Mouse (Mus musculus) neural tube, embryonic 11.5 days (tissue): ENCODE data around the gene Atp5e. TPM values are rescaled to one million over a fixed set of nuclear protein-coding genes. Genes with fewer than 3 reads are reported as not detected.

Experiments used
- ATAC-seq: fragments of 200-750 bp; cut with Nextera tagmentation; 2 replicates; pipeline ENCODE4 v1.8.0; 2017; ENCODE audit warnings: moderate number of reproducible peaks, mild to moderate bottlenecking, moderate TSS enrichment, moderate library complexity; ENCODE audit not compliant: insufficient read depth, low FRiP score, low TSS enrichment
- DNase-seq: peaks from one replicate; pipeline ENCODE4 v3.0.0-alpha.2; 2015; ENCODE audit warnings: low spot score
- H3K27ac ChIP-seq: fragments of 300-500 bp; sonication (generic); 2 replicates; pipeline ENCODE4 v1.5.1; 2014; ENCODE audit warnings: low read depth, mild to moderate bottlenecking, low read length
- H3K27me3 ChIP-seq: fragments of 300-500 bp; sonication (generic); 2 replicates; pipeline ENCODE4 v1.6.1; 2014; ENCODE audit warnings: mild to moderate bottlenecking, low read length, mixed read lengths; ENCODE audit not compliant: control insufficient read depth, insufficient read depth
- H3K36me3 ChIP-seq: fragments of 300-500 bp; sonication (generic); 2 replicates; pipeline ENCODE4 v1.6.1; 2014; ENCODE audit warnings: mild to moderate bottlenecking, low read length, moderate library complexity, mixed read lengths; ENCODE audit not compliant: control insufficient read depth, insufficient read depth
- H3K4me1 ChIP-seq: fragments of 300-500 bp; sonication (generic); 2 replicates; pipeline ENCODE4 v1.6.1; 2014; ENCODE audit warnings: low read length, mixed read lengths; ENCODE audit not compliant: control insufficient read depth, insufficient read depth
- H3K4me2 ChIP-seq: fragments of 300-500 bp; sonication (generic); 2 replicates; pipeline ENCODE4 v1.6.1; 2014; ENCODE audit warnings: low read depth, mild to moderate bottlenecking, moderate library complexity
- H3K4me3 ChIP-seq: fragments of 300-500 bp; sonication (generic); 2 replicates; pipeline ENCODE4 v1.5.1; 2014; ENCODE audit warnings: low read depth, low read length
- H3K9ac ChIP-seq: fragments of 300-500 bp; sonication (generic); 2 replicates; pipeline ENCODE4 v1.6.1; 2014; ENCODE audit warnings: mild to moderate bottlenecking, low read length
- H3K9me3 ChIP-seq: fragments of 300-500 bp; sonication (generic); 2 replicates; pipeline ENCODE4 v1.6.1; 2016; ENCODE audit warnings: low read length; ENCODE audit not compliant: control insufficient read depth
- WGBS: fragments of 180-500 bp; shearing (Covaris S2); extraction: QIAGEN DNeasy Blood & Tissue Kit; methylation state at CpG from one replicate; pipeline ENCODE4 v1.1.7; 2014; 5-methylcytosine and 5-hydroxymethylcytosine counted together
- polyA plus RNA-seq: library from polyadenylated mRNA; unstranded; fragments of >200 nt; fragmentation: Nextera tagmentation; extraction: Ambion mirVana; gene quantifications from 2 replicates; pipeline ENCODE4 v1.2.1, GENCODE M21; 2014

Gene Atp5e
- polyA plus RNA-seq, 1 experiment from 2014 or later = 673 TPM

DNA sequence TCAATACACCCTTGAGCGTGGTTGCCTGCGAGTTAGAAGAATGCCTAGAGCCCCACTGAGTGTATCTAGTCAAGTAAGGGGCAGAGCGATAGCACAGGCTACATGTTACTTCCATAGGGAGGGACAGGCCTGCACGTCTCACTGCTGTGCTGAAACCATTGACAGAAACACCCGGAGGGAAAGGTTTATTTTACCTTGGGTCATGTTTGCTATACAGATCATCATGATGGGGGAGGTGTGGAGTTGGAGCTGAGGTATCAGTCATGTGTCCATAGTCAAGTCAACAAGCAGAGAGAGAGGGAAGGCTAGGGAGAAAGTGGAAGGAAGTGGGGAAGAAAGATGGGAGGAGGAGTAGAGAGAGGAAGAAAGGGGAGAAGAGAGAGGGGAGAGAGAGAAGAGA lies 23.1 kb upstream of the Atp5e start:
- no peak overlapping the region for H3K4me3 ChIP-seq
- H3K9ac ChIP-seq = no peak overlapping the region
- no peak for ATAC-seq
- no peak for DNase-seq
- no peaks in the 10 kb centered on the region for H3K4me1 ChIP-seq
- H3K27ac ChIP-seq = no peak overlapping the region
- no peaks in the 10 kb centered on the region for H3K27me3 ChIP-seq
- no peaks in the 10 kb centered on the region for H3K36me3 ChIP-seq
- no peaks in the 10 kb centered on the region for H3K9me3 ChIP-seq
- no peak overlapping the region for H3K4me2 ChIP-seq
- WGBS = 90% methylated on average over 5 of the region's 5 CpGs

DNA sequence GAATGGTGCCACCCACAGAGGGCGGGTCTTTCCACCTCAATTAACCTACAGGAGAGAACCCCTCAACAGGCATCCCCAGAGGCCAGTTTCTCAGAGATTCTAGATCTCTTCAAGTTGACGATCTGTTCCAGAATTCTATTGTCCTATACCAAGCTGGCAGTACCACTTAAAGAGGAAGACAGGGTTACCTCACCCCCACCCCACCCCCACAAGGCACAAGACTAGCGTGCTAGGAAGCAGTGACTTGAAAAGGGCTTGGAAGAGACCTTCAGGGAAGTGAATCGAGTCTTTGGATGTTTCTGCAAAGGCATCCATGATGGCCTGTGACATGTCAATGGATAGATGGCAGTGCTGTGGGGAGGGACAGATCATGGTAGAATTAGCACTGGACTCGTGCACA lies 14.8 kb upstream of the Atp5e start:
- H3K9me3 ChIP-seq = no peaks in the 10 kb centered on the region
- WGBS = 81% methylated on average over 5 of the region's 5 CpGs
- H3K27ac ChIP-seq = no peak overlapping the region
- H3K36me3 ChIP-seq = no peaks in the 10 kb centered on the region
- H3K4me3 ChIP-seq = no peak overlapping the region
- no peaks in the 10 kb centered on the region for H3K4me1 ChIP-seq
- no peak for DNase-seq
- no peak for ATAC-seq
- H3K4me2 ChIP-seq = no peak overlapping the region
- no peaks in the 10 kb centered on the region for H3K27me3 ChIP-seq
- no peak overlapping the region for H3K9ac ChIP-seq

DNA sequence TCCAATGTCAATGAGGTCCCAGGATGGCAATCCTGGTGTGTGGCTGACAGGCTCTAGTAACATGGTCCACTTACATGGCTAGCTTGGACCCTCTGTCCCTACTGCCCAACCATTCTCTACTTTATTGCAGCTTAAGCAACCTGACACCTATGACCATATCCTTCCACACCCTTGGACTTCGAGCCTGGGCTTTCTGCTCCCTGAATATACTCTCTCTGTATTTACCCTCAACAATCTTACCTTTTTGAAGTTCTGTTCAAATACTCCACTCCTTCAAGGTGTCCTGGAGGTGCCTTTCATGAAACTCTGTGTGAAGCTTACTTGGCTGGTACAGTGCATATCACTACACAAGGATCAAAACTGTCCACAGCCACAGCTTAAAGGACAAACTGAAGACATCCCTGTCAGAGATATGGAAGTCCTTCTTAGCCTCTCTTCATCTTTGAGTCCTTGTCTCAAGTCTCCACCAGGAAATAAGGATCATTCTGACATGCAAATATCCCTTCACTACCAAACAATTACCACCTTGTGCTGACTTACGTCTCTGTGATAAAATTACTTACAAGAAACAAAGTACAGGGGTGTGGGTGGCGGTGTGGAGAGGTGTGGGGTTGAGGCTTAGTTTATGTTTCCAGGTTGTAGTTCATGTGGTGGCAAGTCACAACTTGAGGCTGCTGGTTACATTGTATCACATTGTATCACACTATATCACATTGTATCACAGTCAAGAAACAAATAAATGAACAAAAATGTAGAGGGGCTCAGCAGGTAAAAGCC lies 13.8 kb upstream of the Atp5e start:
- Histone ChIP-seq H3K9me3 (no peaks in the 10 kb centered on the region), H3K36me3 (no peaks in the 10 kb centered on the region), H3K4me1 (no peaks in the 10 kb centered on the region), H3K27ac (no peak overlapping the region), H3K4me3 (no peak overlapping the region), H3K9ac (no peak overlapping the region), H3K4me2 (no peak overlapping the region), H3K27me3 (no peaks in the 10 kb centered on the region)
- 81% methylated on average over 3 of the region's 3 CpGs for WGBS
- ATAC-seq = no peak
- no peak for DNase-seq

DNA sequence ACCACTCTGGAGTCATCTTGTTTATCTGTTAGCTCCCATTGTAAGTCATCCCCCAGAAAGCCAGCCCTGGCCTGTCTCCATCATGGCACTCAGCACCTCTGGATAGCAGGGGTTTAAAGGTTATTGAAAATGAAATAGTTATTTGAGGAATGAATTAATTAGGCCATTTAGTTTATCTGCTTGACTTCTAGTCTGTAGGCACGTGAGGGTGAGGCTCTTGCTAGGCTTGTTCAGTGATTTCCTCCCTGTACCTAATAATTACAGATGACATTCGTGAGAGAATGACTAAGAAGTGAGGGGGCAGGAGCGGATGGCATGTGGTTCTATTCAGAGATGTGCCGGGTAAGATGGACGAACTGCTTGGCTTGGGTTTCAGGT lies 9.6 kb upstream of the Atp5e start:
- H3K4me2 ChIP-seq = peak overlapping the region; percentile 49
- H3K27ac ChIP-seq = no peak overlapping the region
- peak overlapping the region; percentile 52; the same call in 1 of the 2 replicates for H3K9ac ChIP-seq
- H3K9me3 ChIP-seq = no peaks in the 10 kb centered on the region
- 85% methylated on average over 5 of the region's 5 CpGs for WGBS
- ATAC-seq (no peak), DNase-seq (no peak)
- H3K27me3 ChIP-seq = no peaks in the 10 kb centered on the region
- peak overlapping the region; percentile 61 for H3K4me3 ChIP-seq
- no peaks in the 10 kb centered on the region for H3K36me3 ChIP-seq
- peaks cover 4% of the 10 kb centered on the region; the same call in 1 of the 2 replicates for H3K4me1 ChIP-seq

DNA sequence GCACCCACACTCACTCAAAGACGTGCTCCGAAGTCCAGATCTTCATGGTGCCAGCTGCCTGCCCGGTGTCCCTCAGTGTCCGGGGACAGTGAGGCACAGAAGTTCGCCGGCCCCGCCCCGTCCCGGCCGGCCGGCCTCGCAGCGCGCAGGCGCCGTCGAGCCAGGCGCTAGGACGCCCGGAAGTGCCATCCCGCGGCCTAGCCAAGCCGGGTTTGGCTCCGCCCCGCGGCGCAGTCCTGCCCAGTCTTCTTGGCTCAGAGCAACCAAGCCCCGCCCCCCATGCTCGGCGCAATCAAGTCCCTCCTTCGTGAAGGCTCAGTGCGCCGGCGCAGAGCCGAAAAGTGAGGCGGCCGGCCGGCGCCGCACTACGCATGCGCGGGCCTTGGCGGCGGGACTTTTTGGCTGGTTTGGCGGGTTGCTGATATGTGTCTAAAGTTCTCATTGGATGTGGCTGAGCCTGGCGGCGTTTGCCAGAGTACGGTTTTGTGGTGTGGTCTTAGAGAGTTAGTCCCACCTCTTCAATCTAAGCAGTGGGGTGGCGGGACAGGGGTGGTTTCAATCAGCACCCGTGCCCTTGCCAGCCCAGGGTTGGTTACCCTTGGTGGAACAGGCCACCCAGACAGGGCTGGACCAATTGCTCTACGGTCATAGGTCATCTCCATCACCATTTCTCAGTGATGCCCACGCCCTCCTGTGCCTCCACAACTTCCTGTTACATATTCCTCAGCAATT lies 9.1 kb upstream of the Atp5e start, which contains the start of gene Prelid3b:
TSS of gene Prelid3b (minus strand) at position 264 of the 732 bp plus-strand sequence.
- Histone ChIP-seq H3K9ac (peak within 1 kb of the TSS; percentile 67), H3K4me2 (peak within 1 kb of the TSS; percentile 73), H3K4me1 (peaks cover 4% of the 10 kb centered on the region; the same call in 1 of the 2 replicates), H3K9me3 (no peaks in the 10 kb centered on the region), H3K27me3 (no peaks in the 10 kb centered on the region), H3K4me3 (peak within 1 kb of the TSS; percentile 61), H3K36me3 (no peaks in the 10 kb centered on the region), H3K27ac (0 out of 2 replicates have a peak within 1 kb of the TSS, but pooled peaks have one; percentile 53)
- under 1% methylated on average over 48 of the region's 53 CpGs for WGBS
- DNase-seq (peak; percentile 100), ATAC-seq (peak; percentile 98)

DNA sequence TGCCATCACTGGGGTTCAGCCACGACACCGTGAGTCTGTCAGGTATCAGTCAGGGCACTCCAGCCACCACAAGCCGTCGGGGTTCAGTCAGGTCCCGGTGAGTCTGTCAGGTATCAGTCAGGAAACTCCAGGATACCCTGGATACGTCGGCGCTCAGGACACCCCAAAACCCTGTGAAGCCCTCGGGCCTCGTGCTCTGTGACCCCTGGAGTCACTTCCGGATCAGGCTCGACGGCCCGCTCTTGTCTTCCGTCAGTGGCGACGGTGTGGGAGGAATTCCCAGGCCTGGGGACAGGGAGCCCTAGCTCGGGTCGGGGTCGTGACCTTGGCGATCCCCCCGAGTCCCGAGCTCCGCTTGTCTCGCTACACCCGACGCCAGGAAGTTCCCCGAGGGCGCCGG lies 8.5 kb upstream of the Atp5e start:
- H3K36me3 ChIP-seq = no peaks in the 10 kb centered on the region
- WGBS = 8% methylated on average over 30 of the region's 30 CpGs
- ATAC-seq (peak; percentile 59), DNase-seq (no peak)
- H3K9ac ChIP-seq = peak overlapping the region; percentile 67
- peaks cover 4% of the 10 kb centered on the region; the same call in 1 of the 2 replicates for H3K4me1 ChIP-seq
- H3K27ac ChIP-seq = 0 out of 2 replicates have a peak overlapping the region, but pooled peaks have one; percentile 53
- peak overlapping the region; percentile 73 for H3K4me2 ChIP-seq
- no peaks in the 10 kb centered on the region for H3K27me3 ChIP-seq
- H3K9me3 ChIP-seq = no peaks in the 10 kb centered on the region
- peak overlapping the region; percentile 61 for H3K4me3 ChIP-seq

DNA sequence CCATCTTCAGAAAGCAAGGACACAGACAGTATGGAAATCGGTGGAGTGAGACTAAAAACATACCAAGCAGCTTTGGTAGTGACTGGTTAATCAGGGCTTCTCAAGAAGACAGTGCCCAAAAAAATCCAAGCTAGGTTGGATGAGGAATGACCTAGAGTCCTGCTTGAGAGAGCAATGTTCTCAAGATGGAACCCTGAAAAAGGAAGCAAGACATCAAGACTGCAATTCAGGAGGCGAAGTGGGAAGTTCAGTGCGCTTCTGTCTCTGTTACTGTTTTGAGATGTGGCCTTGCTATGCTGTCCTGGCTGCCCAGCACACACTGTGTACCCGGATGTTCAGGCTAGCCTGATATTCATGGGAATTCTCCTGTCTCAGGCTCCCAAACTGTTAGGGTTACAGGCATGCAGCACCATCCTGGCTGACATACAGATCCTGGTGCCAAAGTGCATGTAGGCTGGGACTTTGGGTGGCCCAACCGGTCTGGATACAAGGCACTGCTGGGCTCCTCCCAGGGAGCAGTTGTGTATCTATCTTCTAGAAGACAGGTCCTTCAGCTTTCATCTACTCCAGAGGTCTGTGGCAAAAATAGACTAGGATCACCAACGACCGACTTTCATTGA lies 7.0 kb upstream of the Atp5e start:
- Histone ChIP-seq H3K4me2 (no peak overlapping the region), H3K9ac (no peak overlapping the region), H3K4me1 (peaks cover 4% of the 10 kb centered on the region; the same call in 1 of the 2 replicates), H3K27ac (no peak overlapping the region), H3K9me3 (no peaks in the 10 kb centered on the region), H3K27me3 (no peaks in the 10 kb centered on the region), H3K36me3 (0 out of 2 replicates have a peak, but pooled peaks cover 2% of the 10 kb centered on the region), H3K4me3 (no peak overlapping the region)
- ATAC-seq = no peak
- DNase-seq = no peak
- WGBS = 89% methylated on average over 7 of the region's 7 CpGs

DNA sequence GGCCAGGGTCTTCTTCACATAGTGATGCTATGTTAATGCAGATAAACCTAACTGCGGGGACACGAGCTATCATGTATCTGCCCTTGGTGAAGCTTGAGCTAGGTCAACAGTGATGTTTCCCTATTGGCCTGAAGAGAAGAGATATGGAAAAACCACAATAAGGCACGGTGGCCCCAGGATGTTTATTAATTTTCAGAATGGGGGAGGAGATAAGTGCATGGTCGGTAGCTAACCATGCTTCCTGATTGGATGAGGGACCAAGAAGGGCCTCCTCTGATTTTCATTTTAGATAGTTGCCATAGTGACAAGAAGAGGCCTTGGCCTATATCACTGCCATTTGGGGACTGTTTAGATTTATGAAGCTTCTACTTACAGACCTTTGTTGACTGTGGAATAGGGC lies 6.4 kb upstream of the Atp5e start:
- no peaks in the 10 kb centered on the region for H3K27me3 ChIP-seq
- 0 out of 2 replicates have a peak, but pooled peaks cover 2% of the 10 kb centered on the region for H3K36me3 ChIP-seq
- no peak overlapping the region for H3K4me2 ChIP-seq
- no peaks in the 10 kb centered on the region for H3K9me3 ChIP-seq
- H3K4me1 ChIP-seq = peaks cover 4% of the 10 kb centered on the region; the same call in 1 of the 2 replicates
- ATAC-seq = no peak
- DNase-seq = no peak
- H3K9ac ChIP-seq = no peak overlapping the region
- H3K4me3 ChIP-seq = no peak overlapping the region
- no peak overlapping the region for H3K27ac ChIP-seq
- 87% methylated on average over 4 of the region's 4 CpGs for WGBS
